Mouse (Mus musculus) MEL (cell line): ENCODE results near the gene Sec16a. TPM values are rescaled to one million over a fixed set of nuclear protein-coding genes. Genes with fewer than 3 reads are reported as not detected.

Source experiments
- DNase-seq: peaks from one replicate; pipeline ENCODE4 v3.0.0; 2011; ENCODE audit warnings: low read depth, low spot score
- H3K27ac ChIP-seq: 2 replicates; pipeline ENCODE4 v1.5.1; 2012; ENCODE audit warnings: low read depth, mild to moderate bottlenecking, control low read depth, low read length, moderate library complexity; ENCODE audit not compliant: control insufficient read depth
- H3K27me3 ChIP-seq, 2 experiments: fragments of 150-350 bp in 1 of 2; sonication (generic) in 1 of 2; 2 replicates each; pipeline ENCODE4 v1.6.1; 2012; ENCODE audit warnings: low read length in 2 of 2, mild to moderate bottlenecking in 2 of 2, improper control_type of control experiment in 1 of 2, moderate library complexity in 1 of 2; ENCODE audit not compliant: insufficient read depth in 2 of 2, control insufficient read depth in 1 of 2
- H3K36me3 ChIP-seq, 2 experiments: 2 replicates each; pipeline ENCODE4 v1.6.1; 2012 to 2014; ENCODE audit warnings: low read length in 2 of 2, improper control_type of control experiment in 1 of 2, inconsistent platforms in 1 of 2, mild to moderate bottlenecking in 1 of 2; ENCODE audit not compliant: insufficient read depth in 2 of 2, control insufficient read depth in 1 of 2
- H3K4me1 ChIP-seq, 2 experiments: fragments of 150-350 bp in 1 of 2; sonication (generic) in 1 of 2; 2 replicates each; pipeline ENCODE4 v1.6.1; 2012; ENCODE audit warnings: low read length in 2 of 2, improper control_type of control experiment in 1 of 2, mild to moderate bottlenecking in 1 of 2; ENCODE audit not compliant: insufficient read depth in 2 of 2, control insufficient read depth in 1 of 2
- H3K4me3 ChIP-seq, 2 experiments: fragments of 150-350 bp in 1 of 2; sonication (generic) in 1 of 2; 2 replicates each; pipeline ENCODE4 v1.5.1; 2012; ENCODE audit warnings: low read depth in 2 of 2, low read length in 2 of 2, mild to moderate bottlenecking in 2 of 2, moderate library complexity in 2 of 2, control low read depth in 1 of 2, improper control_type of control experiment in 1 of 2; ENCODE audit not compliant: control insufficient read depth in 1 of 2, insufficient read depth in 1 of 2
- H3K79me2 ChIP-seq: 2 replicates; pipeline ENCODE4 v1.6.1; 2012; ENCODE audit warnings: mild to moderate bottlenecking, low read length, moderate library complexity; ENCODE audit not compliant: control insufficient read depth, poor library complexity, insufficient read depth
- H3K9ac ChIP-seq: 2 replicates; pipeline ENCODE4 v1.6.1; 2012; ENCODE audit warnings: low read depth, mild to moderate bottlenecking, control low read depth, low read length, moderate library complexity; ENCODE audit not compliant: control insufficient read depth, poor library complexity, severe bottlenecking
- H3K9me3 ChIP-seq: fragments of 150-350 bp; sonication (generic); replicated peaks from 2 replicates; pipeline ENCODE4 v1.6.1; 2012; ENCODE audit warnings: mild to moderate bottlenecking, low read length, improper control_type of control experiment, moderate library complexity; ENCODE audit not compliant: insufficient read depth
- CHD1 ChIP-seq: IDR thresholded peaks from 2 replicates; pipeline ENCODE4 v1.6.1; 2012; ENCODE audit warnings: low read depth, mild to moderate bottlenecking, inconsistent platforms, low read length, improper control_type of control experiment
- CTCF ChIP-seq, 3 experiments: IDR thresholded peaks in 2 of 3; conservative IDR thresholded peaks in 1 of 3; 2 replicates each; pipeline ENCODE4 v1.5.1; 2011 to 2012; ENCODE audit warnings: low read length in 3 of 3, low read depth in 2 of 3, mild to moderate bottlenecking in 2 of 3, improper control_type of control experiment in 1 of 3, inconsistent platforms in 1 of 3, mixed read lengths in 1 of 3, moderate library complexity in 1 of 3; ENCODE audit not compliant: control insufficient read depth in 1 of 3, insufficient read depth in 1 of 3, poor library complexity in 1 of 3, severe bottlenecking in 1 of 3
- E2F4 ChIP-seq: IDR thresholded peaks from 2 replicates; pipeline ENCODE4 v1.6.1; 2011; ENCODE audit warnings: low read depth, low read length, improper control_type of control experiment, borderline replicate concordance
- ELF1 ChIP-seq: IDR thresholded peaks from 2 replicates; pipeline ENCODE4 v1.6.1; 2014; ENCODE audit warnings: low read depth, mild to moderate bottlenecking, inconsistent platforms, low read length, improper control_type of control experiment, moderate library complexity
- ETS1 ChIP-seq: IDR thresholded peaks from 2 replicates; pipeline ENCODE4 v1.6.1; 2012; ENCODE audit warnings: low read depth, mild to moderate bottlenecking, inconsistent platforms, low read length, improper control_type of control experiment, moderate library complexity
- JUND ChIP-seq: IDR thresholded peaks from 2 replicates; pipeline ENCODE4 v1.6.1; 2011; ENCODE audit warnings: low read depth, mild to moderate bottlenecking, improper control_type of control experiment, low read length
- KAT2A ChIP-seq: conservative IDR thresholded peaks from 2 replicates; pipeline ENCODE4 v1.6.1; 2012; ENCODE audit warnings: low read depth, low read length, improper control_type of control experiment, inconsistent platforms
- MAFK ChIP-seq: IDR thresholded peaks from 2 replicates; pipeline ENCODE4 v1.6.1; 2011; ENCODE audit warnings: low read depth, mild to moderate bottlenecking, low read length, improper control_type of control experiment, borderline replicate concordance
- MAZ ChIP-seq: IDR thresholded peaks from 2 replicates; pipeline ENCODE4 v1.6.1; 2012; ENCODE audit warnings: low read depth, mild to moderate bottlenecking, inconsistent platforms, low read length, improper control_type of control experiment
- MEF2A ChIP-seq: IDR thresholded peaks from 2 replicates; pipeline ENCODE4 v1.6.1; 2014; ENCODE audit warnings: low read depth, mild to moderate bottlenecking, inconsistent platforms, low read length, improper control_type of control experiment; ENCODE audit not compliant: poor library complexity, insufficient replicate concordance, severe bottlenecking; ENCODE audit errors: extremely low read depth
- MYB ChIP-seq: IDR thresholded peaks from 2 replicates; pipeline ENCODE4 v1.6.1; 2011; ENCODE audit warnings: mild to moderate bottlenecking, low read depth, low read length, improper control_type of control experiment
- NELFE ChIP-seq: IDR thresholded peaks from 2 replicates; pipeline ENCODE4 v1.6.1; 2011; ENCODE audit warnings: low read depth, low read length, improper control_type of control experiment
- SMC3 ChIP-seq: IDR thresholded peaks from 2 replicates; pipeline ENCODE4 v1.6.1; 2011; ENCODE audit warnings: low read depth, low read length, improper control_type of control experiment
- TAL1 ChIP-seq: IDR thresholded peaks from 2 replicates; pipeline ENCODE4 v1.6.1; 2012; ENCODE audit warnings: mild to moderate bottlenecking, inconsistent platforms, low read length, moderate library complexity, mixed read lengths
- TBP ChIP-seq: IDR thresholded peaks from 2 replicates; pipeline ENCODE4 v1.8.0; 2011; ENCODE audit warnings: low read depth, low read length, improper control_type of control experiment
- ZC3H11A ChIP-seq: IDR thresholded peaks from 2 replicates; pipeline ENCODE4 v1.6.1; 2012; ENCODE audit warnings: low read depth, mild to moderate bottlenecking, inconsistent platforms, low read length, improper control_type of control experiment
- ZKSCAN1 ChIP-seq: IDR thresholded peaks from 2 replicates; pipeline ENCODE4 v1.6.1; 2012; ENCODE audit warnings: low read depth, mild to moderate bottlenecking, inconsistent platforms, low read length, improper control_type of control experiment, moderate library complexity
- ZNF384 ChIP-seq: IDR thresholded peaks from 2 replicates; pipeline ENCODE4 v1.6.1; 2012; ENCODE audit warnings: low read depth, mild to moderate bottlenecking, inconsistent platforms, low read length, improper control_type of control experiment
- polyA plus RNA-seq, 2 experiments: library from polyadenylated mRNA; stranded (reverse) in 1 of 2; unstranded in 1 of 2; fragments of >175 nt in 1 of 2; fragments of >200 nt in 1 of 2; gene quantifications; 2 replicates each; pipeline versions ENCODE4 v1.2.1 to v1.2.4; 2012; ENCODE audit warnings: low replicate concordance in 2 of 2, low read depth in 1 of 2; ENCODE audit not compliant: insufficient read length in 2 of 2, insufficient read depth in 1 of 2, missing spikeins in 1 of 2
- total RNA-seq: library from RNA; depleted of rRNA; stranded (reverse); fragments of 300-350 nt; gene quantifications from 2 replicates; pipeline ENCODE4 v1.2.3, GENCODE M21; 2012

The Sec16a gene
- total and polyA plus RNA-seq, 3 experiments: 20.3 to 38.0 TPM; not detected in 1

DNA sequence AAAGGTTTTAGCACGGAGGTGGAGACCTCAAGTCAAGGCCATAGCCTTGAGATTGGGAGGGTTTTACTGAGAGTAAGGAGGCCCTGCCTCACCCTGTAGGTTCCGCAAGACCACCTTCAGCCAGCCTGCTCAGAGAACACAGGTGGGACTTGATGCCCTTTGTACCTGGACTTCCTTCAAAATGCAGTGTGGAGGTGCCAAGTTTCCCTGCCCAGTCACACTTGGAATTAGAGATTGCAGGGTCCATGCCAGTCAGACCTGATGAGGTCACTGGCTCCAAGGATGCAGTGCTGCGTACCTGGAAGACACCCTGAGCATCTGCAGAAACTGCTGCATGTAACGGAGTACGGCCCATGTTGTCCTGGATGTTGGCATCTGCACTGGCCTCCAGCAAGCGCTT lies 18.4 kb upstream of the Sec16a start:
- H3K36me3 ChIP-seq: no peaks in the 10 kb centered on the region

GRCm38 (mm10) chr2:26462980-26463379 lies 18.0 kb upstream of the Sec16a start:
- DNase-seq: no peak
- Histone ChIP-seq H3K4me3 (no peak overlapping the region), H3K4me1 (no peaks in the 10 kb centered on the region), H3K36me3 (no peaks in the 10 kb centered on the region), H3K9ac (no peak overlapping the region), H3K79me2 (no peaks in the 10 kb centered on the region), H3K9me3 (no peaks in the 10 kb centered on the region)
- TF ChIP-seq JUND (no peak), TAL1 (no peak), MAZ (no peak), E2F4 (no peak), TBP (no peak), MYB (no peak), ELF1 (no peak), CTCF (IDR thresholded peaks at IDR 0.05 in 2 of 3, conservative IDR thresholded peaks at IDR 0.05 in 1 of 3; ENCODE audit: control insufficient read depth in 1 of 3, insufficient read depth in 1 of 3, low read depth in 2 of 3, low read length in 3 of 3, poor library complexity in 1 of 3, severe bottlenecking in 1 of 3) (no peak)
- TF ChIP-seq, all 39 proteins: peak for 0
- Histone ChIP-seq H3K27me3 (no peaks in the 10 kb centered on the region), H3K27ac (no peak overlapping the region)

More for the DNA sequence above, 18.4 kb upstream of the Sec16a start:
- Histone ChIP-seq H3K27ac (no peak overlapping the region), H3K4me3 (no peak overlapping the region), H3K27me3 (no peaks in the 10 kb centered on the region), H3K4me1 (no peaks in the 10 kb centered on the region), H3K9me3 (no peaks in the 10 kb centered on the region), H3K9ac (no peak overlapping the region), H3K79me2 (no peaks in the 10 kb centered on the region)
- no peak for TF ChIP-seq MAFK
- no peak for TF ChIP-seq ETS1
- no peak for DNase-seq

GRCm38 (mm10) chr2:26461667-26462066 lies 16.7 kb upstream of the Sec16a start:
- no peak overlapping the region for H3K27ac ChIP-seq
- no peaks in the 10 kb centered on the region for H3K36me3 ChIP-seq
- no peaks in the 10 kb centered on the region for H3K9me3 ChIP-seq
- no peaks in the 10 kb centered on the region for H3K27me3 ChIP-seq
- DNase-seq: no peak
- no peak overlapping the region for H3K4me3 ChIP-seq
- no peaks in the 10 kb centered on the region for H3K4me1 ChIP-seq
- TF ChIP-seq TBP: no peak
- TF ChIP-seq KAT2A: no peak
- no peak for TF ChIP-seq NELFE
- TF ChIP-seq ZNF384: no peak
- TF ChIP-seq MEF2A: no peak
- no peak for TF ChIP-seq ETS1
- no peak for TF ChIP-seq ZC3H11A
- TF ChIP-seq ZKSCAN1: no peak
- TF ChIP-seq CHD1: no peak
- TF ChIP-seq SMC3: no peak
- no peak overlapping the region for H3K9ac ChIP-seq
- no peaks in the 10 kb centered on the region for H3K79me2 ChIP-seq
